Mouse (Mus musculus) layer of hippocampus, adult 11-12 months (tissue): ENCODE measurements around the gene D630003M21Rik.

Experiments
- DNase-seq: peaks from one replicate; pipeline ENCODE4 v3.0.0; 2022; ENCODE audit warnings: low spot score

The D630003M21Rik gene

GRCm38 (mm10) chr2:158166628-158167027, 62.4 kb downstream of the D630003M21Rik start:
- peak; percentile 55 for DNase-seq

DNA sequence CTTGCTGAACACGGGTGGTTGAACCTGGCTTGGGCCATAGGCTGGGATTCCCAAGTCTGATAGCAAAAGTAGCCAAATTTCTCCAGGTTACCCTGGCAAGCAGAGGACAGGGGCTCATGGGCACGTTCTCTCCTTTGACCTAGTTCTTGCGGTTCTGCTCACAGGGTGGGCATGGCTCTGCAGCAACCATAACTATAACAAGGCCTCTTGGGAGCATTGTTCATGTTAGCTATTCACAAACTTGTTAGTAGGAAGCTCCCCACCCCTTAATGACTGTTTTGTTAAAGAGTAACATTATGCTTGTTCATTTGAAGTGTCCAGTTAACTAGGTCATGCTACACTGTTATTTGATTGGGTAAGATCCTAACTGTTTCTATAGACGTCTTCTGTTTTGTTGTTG, 63.2 kb downstream of the D630003M21Rik start:
- DNase-seq = no peak

- DNase-seq = no peak
Measured at GRCm38 (mm10) chr2:158163034-158163433, 66.0 kb downstream of the D630003M21Rik start.

GRCm38 (mm10) chr2:158161761-158162160, 67.3 kb downstream of the D630003M21Rik start:
- no peak for DNase-seq

- no peak for DNase-seq
Measured at GRCm38 (mm10) chr2:158159376-158160235, 69.4 kb downstream of the D630003M21Rik start.

DNA sequence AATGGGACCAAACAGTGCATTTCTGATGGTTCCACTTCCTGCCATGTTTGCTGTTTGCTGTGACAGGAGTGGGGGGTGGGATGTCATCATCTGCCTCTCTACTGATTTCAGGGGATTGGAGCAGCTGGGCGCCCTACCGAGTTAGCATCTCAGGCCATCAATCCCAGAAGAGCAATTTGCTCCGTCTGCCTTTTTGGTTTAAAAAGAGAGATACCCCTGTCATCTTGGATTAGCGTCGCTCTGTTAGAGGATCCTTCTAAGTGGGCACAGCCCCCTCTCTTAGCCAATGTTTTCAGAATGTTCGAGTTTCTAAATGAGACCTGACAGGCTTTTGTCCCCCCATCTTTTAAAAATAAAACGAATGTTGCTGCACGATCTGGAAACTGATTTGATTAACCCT, 71.4 kb downstream of the D630003M21Rik start:
- no peak for DNase-seq

GRCm38 (mm10) chr2:158156487-158156886, 72.5 kb downstream of the D630003M21Rik start:
- DNase-seq = no peak

DNA sequence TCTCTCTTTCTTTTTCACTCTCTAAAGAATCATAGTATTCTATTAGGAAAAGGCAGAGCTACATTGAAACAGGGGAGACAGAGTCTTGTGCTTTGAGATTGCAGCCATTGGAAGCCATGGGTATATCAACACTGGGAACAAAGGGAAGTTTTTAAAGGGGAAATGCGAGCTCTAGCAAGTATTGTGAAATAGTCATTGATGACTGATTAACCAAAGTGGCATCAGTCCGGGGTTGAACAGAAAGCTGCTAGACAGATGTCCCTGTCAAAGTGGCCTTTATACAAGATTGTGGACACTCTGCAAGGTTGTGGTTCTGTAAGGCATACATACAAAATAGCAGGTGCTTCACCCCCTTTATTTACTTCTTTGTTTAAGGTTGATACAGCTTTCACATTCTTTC, 73.4 kb downstream of the D630003M21Rik start:
- DNase-seq = no peak

GRCm38 (mm10) chr2:158155101-158155500, 73.9 kb downstream of the D630003M21Rik start:
- DNase-seq = no peak

GRCm38 (mm10) chr2:158154641-158155040, 74.4 kb downstream of the D630003M21Rik start:
- no peak for DNase-seq

- DNase-seq = no peak
Measured at GRCm38 (mm10) chr2:158153728-158154343, 75.2 kb downstream of the D630003M21Rik start.

- no peak for DNase-seq
Measured at GRCm38 (mm10) chr2:158152685-158153309, 76.2 kb downstream of the D630003M21Rik start.

GRCm38 (mm10) chr2:158151077-158151476, 77.9 kb downstream of the D630003M21Rik start:
- no peak for DNase-seq

DNA sequence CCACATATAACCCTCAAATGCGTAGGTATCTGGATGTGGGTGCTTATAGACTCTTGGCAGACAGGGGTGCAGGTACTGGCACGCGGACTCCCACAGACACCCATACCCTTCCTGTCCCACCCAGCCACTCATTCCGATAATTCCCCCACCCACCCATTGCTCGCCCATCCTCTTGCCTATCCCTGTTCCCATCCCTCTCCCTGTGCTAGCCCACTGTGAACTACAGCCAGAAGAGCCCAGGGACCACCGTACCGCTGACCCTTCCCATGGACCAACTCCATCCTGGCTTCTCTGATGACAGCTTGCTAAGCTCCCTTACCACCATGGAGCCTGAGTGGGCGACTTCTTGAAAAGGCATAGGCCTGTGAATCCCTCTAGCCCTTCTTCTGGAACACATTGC, 82.1 kb downstream of the D630003M21Rik start:
- no peak for DNase-seq

DNA sequence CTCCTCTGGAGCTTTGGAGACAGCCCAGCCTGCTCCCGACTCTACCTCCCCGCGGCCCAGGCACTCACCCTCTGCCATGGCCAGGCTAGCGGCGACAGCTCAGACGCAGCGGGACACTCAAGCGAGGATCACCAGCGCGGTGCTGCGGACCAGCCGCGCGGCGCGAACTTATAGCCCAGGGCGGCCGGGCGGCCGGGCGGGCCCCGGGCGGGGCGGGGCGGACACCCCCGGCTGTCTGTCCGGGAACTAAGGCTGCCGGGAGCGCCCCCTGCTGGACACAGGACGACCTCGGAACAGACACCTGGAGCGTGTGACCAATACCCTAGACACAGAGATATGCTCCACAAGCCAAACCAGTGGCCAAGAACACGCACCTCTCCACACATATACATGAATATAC, 82.8 kb downstream of the D630003M21Rik start, which contains the start of gene Tgm2:
Tgm2 (minus strand) TSS at position 214 of the 400 bp plus-strand sequence.
- peak; percentile 79 for DNase-seq

- no peak for DNase-seq
Measured at GRCm38 (mm10) chr2:158145528-158146065, 83.4 kb downstream of the D630003M21Rik start.

DNA sequence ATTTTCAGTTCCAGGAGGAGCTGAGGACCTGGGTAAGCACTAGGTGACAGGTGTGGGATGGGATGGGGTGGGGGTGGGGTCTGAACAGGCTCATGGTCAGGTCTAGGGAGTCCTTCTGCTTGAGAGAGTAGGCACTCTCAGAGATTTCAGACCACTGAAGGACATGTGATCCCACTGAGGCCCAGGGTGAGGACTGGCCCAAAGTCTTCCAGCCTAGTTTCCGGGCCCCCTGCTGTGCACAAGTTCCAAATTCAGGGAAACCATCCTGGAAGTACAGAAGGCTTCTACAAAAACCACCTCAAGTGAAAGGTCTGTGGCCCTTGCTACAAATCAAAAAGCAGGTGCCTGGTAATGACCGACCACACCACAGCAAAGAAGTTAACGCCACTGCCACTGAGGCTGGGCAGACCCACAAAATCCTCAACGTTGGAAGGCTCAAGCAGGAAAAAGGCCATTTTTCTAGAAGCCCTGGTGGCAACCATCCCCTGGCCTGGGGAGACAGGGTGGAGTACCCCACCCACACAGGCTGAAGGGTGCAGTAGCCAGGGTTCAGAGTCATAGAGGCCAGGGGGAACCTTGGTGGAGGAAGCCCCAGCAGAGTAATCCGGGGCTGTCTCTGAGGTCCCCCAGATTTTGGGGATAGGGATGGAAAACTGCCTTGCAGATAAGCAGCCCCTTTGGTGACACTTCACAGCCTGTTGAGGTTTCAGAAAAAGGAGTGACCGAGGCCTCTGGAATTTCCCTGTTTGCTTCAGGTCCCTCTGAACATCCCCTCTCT, 84.1 kb downstream of the D630003M21Rik start:
- DNase-seq = no peak

DNA sequence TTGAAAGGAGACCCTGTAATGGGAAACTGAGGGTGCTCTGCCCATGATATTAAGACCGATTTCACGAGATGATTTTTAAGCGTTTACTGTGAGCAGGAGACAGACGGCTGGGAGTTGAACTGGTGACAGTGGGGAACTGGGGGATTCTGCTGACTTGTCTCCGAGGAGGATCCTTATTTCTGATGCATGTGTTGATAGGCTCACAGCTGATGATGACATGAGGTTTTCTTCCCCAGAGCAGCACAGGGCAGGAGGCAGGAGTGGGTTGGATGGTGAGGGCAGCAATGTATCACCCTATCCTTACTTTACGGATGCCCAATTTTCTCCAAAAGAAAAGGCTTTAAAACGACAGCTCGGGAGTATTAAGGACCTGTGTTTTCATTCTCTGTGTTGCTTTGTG, 84.8 kb downstream of the D630003M21Rik start:
- DNase-seq = no peak

- DNase-seq = no peak
Measured at GRCm38 (mm10) chr2:158143816-158144215, 85.2 kb downstream of the D630003M21Rik start.

- no peak for DNase-seq
Measured at GRCm38 (mm10) chr2:158142981-158143380, 86.0 kb downstream of the D630003M21Rik start.

DNA sequence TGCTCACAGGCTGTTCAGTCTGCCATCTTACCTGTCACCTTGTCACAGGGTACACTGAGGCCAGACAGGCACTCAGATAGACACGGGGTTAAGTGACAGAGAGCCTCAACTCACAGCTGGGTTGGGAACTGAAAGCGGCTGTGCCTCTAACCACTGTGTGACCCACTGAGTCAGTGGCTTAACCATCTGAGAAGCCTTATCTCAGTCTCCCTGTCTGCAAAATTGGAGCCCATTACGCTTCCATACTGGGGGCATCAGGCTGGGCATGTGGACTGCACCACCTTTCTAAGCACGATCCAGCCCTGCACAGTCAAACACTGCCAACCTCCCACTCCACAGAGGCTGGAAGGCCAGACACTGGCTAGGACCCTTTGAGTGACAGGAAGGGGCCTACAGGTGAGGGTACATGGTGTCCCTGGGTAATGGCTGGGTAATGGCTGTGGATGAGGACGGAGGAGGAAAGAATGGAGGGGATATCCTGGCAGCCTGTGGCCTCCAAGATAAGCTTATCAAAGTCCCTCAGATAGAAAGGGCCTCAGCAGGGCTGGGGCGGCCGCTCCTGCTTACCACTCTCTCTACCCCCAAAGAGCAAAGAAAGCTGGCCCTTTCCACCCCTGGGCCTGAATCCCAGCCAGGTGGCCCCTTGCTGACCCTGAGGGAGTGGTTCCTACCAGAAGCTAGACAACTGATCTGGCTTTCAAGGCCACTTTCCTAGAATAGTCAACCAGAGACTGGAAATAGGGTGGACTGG, 87.2 kb downstream of the D630003M21Rik start:
- DNase-seq = no peak
